Mouse (Mus musculus) cerebellum, adult 11-12 months (tissue): Measurements from ENCODE around the gene Ly6g5b.

Experiments
- DNase-seq: peaks from one replicate; pipeline ENCODE4 v3.0.0; 2022

Gene Ly6g5b

GRCm38 (mm10) chr17:35115046-35116019, at the start of gene Ly6g5b:
Gene Ly6g5b, minus strand, starts transcription at chr17:35115428.
- DNase-seq: no peak

- no peak for DNase-seq
These were observed 49.0 kb upstream of the Ly6g5b start for GRCm38 (mm10) chr17:35164218-35164567.

GRCm38 (mm10) chr17:35163326-35164081, 48.3 kb upstream of the Ly6g5b start:
- DNase-seq: peak; percentile 52

- peak; percentile 60 for DNase-seq
These were observed 47.5 kb upstream of the Ly6g5b start for GRCm38 (mm10) chr17:35162730-35163129.

GRCm38 (mm10) chr17:35162121-35162520, 46.9 kb upstream of the Ly6g5b start:
- no peak for DNase-seq

GRCm38 (mm10) chr17:35161421-35161820, 46.2 kb upstream of the Ly6g5b start:
- DNase-seq: no peak

GRCm38 (mm10) chr17:35159638-35160037, 44.4 kb upstream of the Ly6g5b start:
- DNase-seq: no peak

GRCm38 (mm10) chr17:35158850-35159593, 43.8 kb upstream of the Ly6g5b start:
- DNase-seq: no peak

- no peak for DNase-seq
These were observed 42.5 kb upstream of the Ly6g5b start for GRCm38 (mm10) chr17:35157661-35158175.

GRCm38 (mm10) chr17:35157254-35157653, 42.0 kb upstream of the Ly6g5b start:
- peak; percentile 12 for DNase-seq

GRCm38 (mm10) chr17:35156461-35157200, 41.4 kb upstream of the Ly6g5b start:
- no peak for DNase-seq

- no peak for DNase-seq
These were observed 40.2 kb upstream of the Ly6g5b start for GRCm38 (mm10) chr17:35155451-35155850.

- DNase-seq: no peak
These were observed 39.4 kb upstream of the Ly6g5b start for GRCm38 (mm10) chr17:35154616-35155015.

GRCm38 (mm10) chr17:35153931-35154330, 38.7 kb upstream of the Ly6g5b start:
- DNase-seq: no peak

- DNase-seq: no peak
These were observed 37.8 kb upstream of the Ly6g5b start for GRCm38 (mm10) chr17:35153077-35153476.

- no peak for DNase-seq
These were observed 36.9 kb upstream of the Ly6g5b start for GRCm38 (mm10) chr17:35152121-35152520.

GRCm38 (mm10) chr17:35147922-35148639, 32.9 kb upstream of the Ly6g5b start:
- no peak for DNase-seq

- no peak for DNase-seq
These were observed 32.1 kb upstream of the Ly6g5b start for GRCm38 (mm10) chr17:35147348-35147747.

- no peak for DNase-seq
These were observed 30.9 kb upstream of the Ly6g5b start for GRCm38 (mm10) chr17:35146139-35146538.

- DNase-seq: no peak
These were observed 26.7 kb upstream of the Ly6g5b start for GRCm38 (mm10) chr17:35141971-35142370.

- DNase-seq: no peak
These were observed 25.3 kb upstream of the Ly6g5b start for GRCm38 (mm10) chr17:35140490-35140996.
